Mouse (Mus musculus): ENCODE results near the gene Endou.

GRCm38 (mm10) chr15:97770280-97770679 is 39.1 kb upstream of the Endou start:
- TF ChIP-seq CEBPB (IDR thresholded peaks at IDR 0.05; ENCODE audit: low read depth) = no peak
- TF ChIP-seq CTCF (IDR thresholded peaks at IDR 0.05; ENCODE audit: control insufficient read depth, insufficient read depth, insufficient read length) = no peak
- no peak for TF ChIP-seq MYOG (IDR thresholded peaks at IDR 0.05; ENCODE audit: control insufficient read depth, extremely low read depth, insufficient read length)
- no peak for TF ChIP-seq MAX (IDR thresholded peaks at IDR 0.05)
- no peak for TF ChIP-seq USF1 (IDR thresholded peaks at IDR 0.05; ENCODE audit: low read depth)
- no peak for TF ChIP-seq FOSL1 (IDR thresholded peaks at IDR 0.05; ENCODE audit: insufficient read depth, low read length, poor library complexity, severe bottlenecking)
